Mouse (Mus musculus) heart, adult 2 months (tissue): Measurements from ENCODE around the gene Tom1l1. TPM values are rescaled to one million over a fixed set of nuclear protein-coding genes. Genes with fewer than 3 reads are reported as not detected.

Source experiments
- DNase-seq, 2 experiments: peaks; one replicate each; pipeline ENCODE4 v3.0.0; 2021
- H3K27ac ChIP-seq: fragments of 200-600 bp; 2 replicates; pipeline ENCODE4 v1.8.1; 2022
- H3K27me3 ChIP-seq: fragments of 200-500 bp; 2 replicates; pipeline ENCODE4 v1.6.1; 2012; ENCODE audit warnings: mild to moderate bottlenecking, low read length, inconsistent platforms, mixed read lengths; ENCODE audit not compliant: control insufficient read depth, insufficient read depth
- H3K36me3 ChIP-seq: fragments of 200-500 bp; 2 replicates; pipeline ENCODE4 v1.6.1; 2012; ENCODE audit warnings: low read length, inconsistent platforms; ENCODE audit not compliant: control insufficient read depth, insufficient read depth
- H3K4me1 ChIP-seq: fragments of 200-500 bp; 2 replicates; pipeline ENCODE4 v1.6.1; 2011; ENCODE audit warnings: low read length; ENCODE audit not compliant: control insufficient read depth, insufficient read depth
- H3K4me3 ChIP-seq: fragments of 200-600 bp; 2 replicates; pipeline ENCODE4 v1.8.1; 2022
- H3K79me2 ChIP-seq: fragments of 200-500 bp; replicated peaks from 2 replicates; pipeline ENCODE4 v1.6.1; 2012; ENCODE audit warnings: mild to moderate bottlenecking, inconsistent platforms, low read length, moderate library complexity, mixed read lengths; ENCODE audit not compliant: control insufficient read depth, insufficient read depth
- H3K9ac ChIP-seq: fragments of 200-500 bp; 2 replicates; pipeline ENCODE4 v1.6.1; 2012; ENCODE audit warnings: low read depth, mild to moderate bottlenecking, control low read depth, inconsistent platforms, low read length, mixed read lengths
- CTCF ChIP-seq: fragments of 200-600 bp; IDR thresholded peaks from 2 replicates; pipeline ENCODE4 v1.8.1; 2022; ENCODE audit warnings: antibody characterized with exemption, mild to moderate bottlenecking, moderate library complexity
- EP300 ChIP-seq: fragments of 200-500 bp; IDR thresholded peaks from 2 replicates; pipeline ENCODE4 v1.6.1; 2011; ENCODE audit warnings: low read depth, low read length, control low read depth; ENCODE audit not compliant: insufficient read depth
- POLR2A ChIP-seq: fragments of 200-500 bp; IDR thresholded peaks from 2 replicates; pipeline ENCODE4 v1.6.1; 2011; ENCODE audit warnings: mild to moderate bottlenecking, low read depth, low read length, control low read depth; ENCODE audit not compliant: insufficient read depth
- WGBS: fragments of 180-500 bp; shearing (Covaris S2); methylation state at CpG from one replicate; pipeline ENCODE4 v1.1.7; 2018; 5-methylcytosine and 5-hydroxymethylcytosine counted together
- intact Hi-C: fragments of 180-260 bp; cut with DNase I; formaldehyde crosslinking; loops from one replicate; pipeline ENCODE4 v1.15.1; 2025
- polyA plus RNA-seq: library from polyadenylated mRNA; depleted of rRNA; stranded (reverse); fragments of >200 nt; gene quantifications from 2 replicates; pipeline ENCODE4 v1.2.3, GENCODE M21; 2012
- total RNA-seq, 2 experiments: library from RNA; stranded (reverse); gene quantifications; 2 replicates each; pipeline ENCODE4 v1.2.3; 2021

Gene Tom1l1
- total and polyA plus RNA-seq, 3 experiments: 5.6 to 16.5 (median 15.4) TPM

GRCm38 (mm10) chr11:90637440-90638311 is 50.5 kb downstream of the Tom1l1 start, which contains the start of the genes Stxbp4 and Cox11:
Gene Stxbp4 (minus strand): TSS chr11:90638084.
Gene Cox11 (plus strand): TSS chr11:90638173.
- WGBS: 1% methylated on average over 48 of the region's 48 CpGs
- Histone ChIP-seq H3K27ac (peak within 1 kb of the TSS; percentile 91), H3K4me1 (peaks cover 2% of the 10 kb centered on the region; the same call in 1 of the 2 replicates), H3K27me3 (no peaks in the 10 kb centered on the region), H3K36me3 (peaks cover 5% of the 10 kb centered on the region), H3K9ac (peak within 1 kb of the TSS; percentile 98), H3K4me3 (peak within 1 kb of the TSS; percentile 77), H3K79me2 (peaks cover 5% of the 10 kb centered on the region; the same call in 1 of the 2 replicates)
- intact Hi-C loops: loop anchor here (10.0 kb wide), 1 partner anchor 633 kb away; the partner anchor contains the start of gene Pctp
- DNase-seq: peak; percentile 95
- peak; percentile 89 for TF ChIP-seq POLR2A
- TF ChIP-seq EP300: peak; percentile 59; the same call in 1 of the 2 replicates
- peak; percentile 77 for TF ChIP-seq CTCF

GRCm38 (mm10) chr11:90634661-90635060 is 53.5 kb downstream of the Tom1l1 start:
- Histone ChIP-seq H3K27ac (no peak overlapping the region), H3K36me3 (peaks cover 3% of the 10 kb centered on the region), H3K79me2 (peaks cover 5% of the 10 kb centered on the region; the same call in 1 of the 2 replicates), H3K4me1 (no peaks in the 10 kb centered on the region), H3K4me3 (no peak overlapping the region), H3K9ac (no peak overlapping the region), H3K27me3 (no peaks in the 10 kb centered on the region)
- DNase-seq: no peak
- TF ChIP-seq CTCF (no peak), POLR2A (no peak), EP300 (no peak)
- intact Hi-C loops: loop anchor here (10.0 kb wide), 1 partner anchor 630 kb away; the partner anchor contains the start of gene Pctp
- 81% methylated on average over 3 of the region's 3 CpGs for WGBS

GRCm38 (mm10) chr11:90632480-90632879 is 55.7 kb downstream of the Tom1l1 start:
- no peak overlapping the region for H3K4me3 ChIP-seq
- H3K36me3 ChIP-seq: no peaks in the 10 kb centered on the region; the same call in 1 of the 2 replicates
- intact Hi-C loops: loop anchor here (10.0 kb wide), 1 partner anchor 628 kb away; the partner anchor contains the start of gene Pctp
- WGBS: 76% methylated on average over 2 of the region's 2 CpGs
- TF ChIP-seq CTCF: peak; percentile 35
- no peak for TF ChIP-seq POLR2A
- H3K79me2 ChIP-seq: 0 out of 2 replicates have a peak, but pooled peaks cover 1% of the 10 kb centered on the region
- no peak overlapping the region for H3K9ac ChIP-seq
- H3K4me1 ChIP-seq: no peaks in the 10 kb centered on the region
- no peaks in the 10 kb centered on the region for H3K27me3 ChIP-seq
- DNase-seq: no peak
- H3K27ac ChIP-seq: no peak overlapping the region

- no peak overlapping the region for H3K9ac ChIP-seq
- TF ChIP-seq POLR2A (no peak), CTCF (no peak), EP300 (no peak)
- H3K27ac ChIP-seq: no peak overlapping the region
- H3K4me3 ChIP-seq: no peak overlapping the region
- H3K4me1 ChIP-seq: no peaks in the 10 kb centered on the region; the same call in none of the 2 replicates
- no peaks in the 10 kb centered on the region for H3K79me2 ChIP-seq
- no peaks in the 10 kb centered on the region for H3K27me3 ChIP-seq
- no peak for DNase-seq
- H3K36me3 ChIP-seq: no peaks in the 10 kb centered on the region
- WGBS: 48% methylated on average over 1 of the region's 1 CpGs
- intact Hi-C loops: no loop called here
Measured at GRCm38 (mm10) chr11:90627751-90628150, 60.4 kb downstream of the Tom1l1 start.

- no peaks in the 10 kb centered on the region for H3K27me3 ChIP-seq
- no peaks in the 10 kb centered on the region for H3K36me3 ChIP-seq
- TF ChIP-seq EP300 (no peak), CTCF (no peak), POLR2A (no peak)
- no peak overlapping the region for H3K27ac ChIP-seq
- no peaks in the 10 kb centered on the region for H3K79me2 ChIP-seq
- H3K4me3 ChIP-seq: no peak overlapping the region
- H3K4me1 ChIP-seq: no peaks in the 10 kb centered on the region; the same call in none of the 2 replicates
- DNase-seq: no peak
- 68% methylated on average over 1 of the region's 1 CpGs for WGBS
- intact Hi-C loops: no loop called here
- no peak overlapping the region for H3K9ac ChIP-seq
Measured at GRCm38 (mm10) chr11:90625174-90625573, 63.0 kb downstream of the Tom1l1 start.

GRCm38 (mm10) chr11:90623477-90623876 is 64.7 kb downstream of the Tom1l1 start:
- WGBS: 43% methylated on average over 6 of the region's 6 CpGs
- TF ChIP-seq CTCF: peak; percentile 86
- no peak for TF ChIP-seq POLR2A
- TF ChIP-seq EP300: no peak
- Histone ChIP-seq H3K79me2 (no peaks in the 10 kb centered on the region), H3K27me3 (no peaks in the 10 kb centered on the region), H3K9ac (no peak overlapping the region), H3K4me1 (no peaks in the 10 kb centered on the region; the same call in none of the 2 replicates), H3K36me3 (no peaks in the 10 kb centered on the region), H3K4me3 (no peak overlapping the region), H3K27ac (no peak overlapping the region)
- DNase-seq: no peak
- intact Hi-C loops: loop anchor here (2.0 kb wide), 1 partner anchor 317 kb away; no protein-coding TSS in a partner anchor
